In the genomic region with DNA sequence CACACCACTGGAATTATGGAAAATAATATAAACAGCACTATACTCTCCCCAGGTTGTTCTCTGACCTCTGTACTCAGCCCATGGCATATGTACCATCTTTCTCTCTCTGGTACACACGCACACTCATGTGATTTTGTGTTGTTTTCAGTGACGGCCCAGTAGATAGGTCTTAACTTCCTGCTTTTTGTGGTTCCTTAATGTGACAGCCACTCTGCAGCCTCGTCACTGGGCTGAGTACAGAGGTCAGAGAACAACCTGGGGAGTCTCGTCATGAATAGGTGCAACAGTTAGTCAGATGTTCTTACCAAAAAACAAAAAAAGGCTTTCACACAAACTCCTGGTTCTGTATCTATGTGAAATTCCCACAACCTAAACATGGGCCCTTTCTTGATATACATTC, we compare ENCODE assay signal across 29 mouse cellular contexts. TPM values are rescaled to one million over a fixed set of nuclear protein-coding genes. Genes with fewer than 3 reads are reported as not detected.
DNase-seq lines count a peak whose midpoint lies in the region; ATAC-seq and TF ChIP-seq lines count a peak whose summit lies in the region.
"Had no signal": no experiment of that assay in that cellular context is flagged by ENCODE, and none has a peak within 500 bp of the region (broad histone marks: within the 10 kb centered on the region; RNA-seq: fewer than 3 reads in every experiment).

No protein-coding gene starts in this region.

- no peaks in the 10 kb centered on the region for H3K9me3 ChIP-seq in stomach, postnatal 0 days (ENCODE audit: control insufficient read depth, low read length)
- H3K9me3 ChIP-seq: heart, embryonic 15.5 days; midbrain, embryonic 12.5 days had no signal

- H3K27ac ChIP-seq in kidney, adult 2 months (ENCODE audit: insufficient read depth, low read depth, low read length): no peak overlapping the region
- H3K27ac ChIP-seq in left cerebral cortex, adult 2 months: no peak overlapping the region
- no peak overlapping the region for H3K27ac ChIP-seq in stomach, postnatal 0 days (replicated peaks)
- H3K27ac ChIP-seq: embryonic facial prominence, embryonic 12.5 days; heart, embryonic 15.5 days; hindbrain, embryonic 14.5 days; midbrain, embryonic 12.5 days had no signal

- no peak for TF ChIP-seq POLR2A in kidney, adult 2 months (IDR thresholded peaks at IDR 0.05; ENCODE audit: low read depth, low read length)

- H3K4me3 ChIP-seq in kidney, adult 2 months (ENCODE audit: insufficient read depth, low read depth, low read length): no peak overlapping the region
- H3K4me3 ChIP-seq in left cerebral cortex, adult 2 months: no peak overlapping the region
- H3K4me3 ChIP-seq in stomach, postnatal 0 days (ENCODE audit: low read depth, low read length): no peak overlapping the region
- H3K4me3 ChIP-seq: embryonic facial prominence, embryonic 12.5 days; heart, embryonic 15.5 days; midbrain, embryonic 12.5 days had no signal

- TF ChIP-seq CTCF in kidney, adult 2 months (conservative IDR thresholded peaks at IDR 0.05; ENCODE audit: insufficient read depth, insufficient read length, low read depth, low read length): no peak
- TF ChIP-seq CTCF in left cerebral cortex, adult 2 months (IDR thresholded peaks at IDR 0.05): no peak
- TF ChIP-seq CTCF in stomach, postnatal 0 days (IDR thresholded peaks at IDR 0.05; ENCODE audit: low read depth): no peak

- no peaks in the 10 kb centered on the region for H3K36me3 ChIP-seq in kidney, adult 2 months (ENCODE audit: control insufficient read depth, insufficient read depth, low read length)
- no peaks in the 10 kb centered on the region for H3K36me3 ChIP-seq in stomach, postnatal 0 days (ENCODE audit: control insufficient read depth, insufficient read depth, low read length)
- H3K36me3 ChIP-seq: embryonic facial prominence, embryonic 12.5 days; heart, embryonic 15.5 days; midbrain, embryonic 12.5 days had no signal

- DNase-seq in spleen, postnatal 36 days (ENCODE audit: low spot score in 2 of 2): peak; percentile 24 to 31
- no peak for DNase-seq in spleen, postnatal 10 days (ENCODE audit: low spot score in 2 of 2)
- DNase-seq in natural killer cell, adult 2 months (ENCODE audit: low spot score in 2 of 2): peak; percentile 31 to 50
- DNase-seq in kidney, adult 2 months: no peak
- DNase-seq in left cerebral cortex, adult 2 months (ENCODE audit: extremely low spot score in 1 of 2, low spot score in 2 of 2): no peak
- no peak for DNase-seq in stomach, postnatal 0 days (ENCODE audit: low spot score)
- DNase-seq: adrenal gland, postnatal 36 days; cerebellum, adult 11 months; cerebellum, postnatal 10 days; gastrocnemius, postnatal 36 days; heart, postnatal 36 days; kidney, adult 8-10 months; kidney, postnatal 10 days; right cerebral cortex, postnatal 25 days; thymus, adult 2 months; thymus, postnatal 4 days had no signal

- no peaks in the 10 kb centered on the region for H3K27me3 ChIP-seq in kidney, adult 2 months (replicated peaks; ENCODE audit: control insufficient read depth, insufficient read depth, low read length)
- H3K27me3 ChIP-seq in stomach, postnatal 0 days (ENCODE audit: control insufficient read depth, insufficient read depth, low read length): no peaks in the 10 kb centered on the region
- H3K27me3 ChIP-seq: embryonic facial prominence, embryonic 12.5 days; heart, embryonic 15.5 days; midbrain, embryonic 12.5 days had no signal

- peak; percentile 81 for ATAC-seq in granulocyte monocyte progenitor cell, adult 5-6 weeks (replicated peaks; ENCODE audit: poor library complexity, severe bottlenecking)
- no peak for ATAC-seq in stomach, postnatal 0 days (ENCODE audit: low FRiP score, low TSS enrichment)

- TF ChIP-seq EP300 in stomach, postnatal 0 days (optimal IDR thresholded peaks at IDR 0.05): no peak

- no peak overlapping the region for H3K4me2 ChIP-seq in stomach, postnatal 0 days (replicated peaks; ENCODE audit: low read depth)
- H3K4me2 ChIP-seq: embryonic facial prominence, embryonic 12.5 days; heart, embryonic 15.5 days; hindbrain, embryonic 14.5 days; liver, embryonic 11.5 days; midbrain, embryonic 12.5 days had no signal

- WGBS in kidney, adult 2 months: 76% methylated on average over 4 of the region's 4 CpGs
- WGBS in stomach, postnatal 0 days: 62% methylated on average over 4 of the region's 4 CpGs

- intact Hi-C loops in left cerebral cortex, adult 2 months (cut with DNase I): no loop called here

- no peaks in the 10 kb centered on the region for H3K4me1 ChIP-seq in kidney, adult 2 months (ENCODE audit: control insufficient read depth, insufficient read depth, low read length)
- H3K4me1 ChIP-seq in stomach, postnatal 0 days (replicated peaks; ENCODE audit: control insufficient read depth, insufficient read depth): no peaks in the 10 kb centered on the region
- H3K4me1 ChIP-seq: embryonic facial prominence, embryonic 12.5 days; midbrain, embryonic 12.5 days had no signal

- no peak overlapping the region for H3K9ac ChIP-seq in stomach, postnatal 0 days (ENCODE audit: low read length)
- H3K9ac ChIP-seq: embryonic facial prominence, embryonic 12.5 days; heart, embryonic 15.5 days; hindbrain, embryonic 14.5 days; midbrain, embryonic 12.5 days had no signal

RNA-seq across cellular contexts. Expression of a gene that starts 27.5 kb away (rescaled TPM):
- total RNA-seq in granulocyte monocyte progenitor cell, adult 5-6 weeks (2014; fragmentation: Nextera tagmentation): not detected in 2 replicates
- not detected in 2 replicates for total RNA-seq in granulocyte monocyte progenitor cell, adult 5-6 weeks (2017)
- 0.03 TPM in 1 of 2 replicates, not detected in the other for polyA plus RNA-seq in kidney, adult 2 months (2012; rRNA removed)
- under 1 TPM; 0.09 to 0.14 TPM for total RNA-seq in left cerebral cortex, adult 2 months (2021)
- 0.08 and 0.16 TPM in 2 replicates for polyA plus RNA-seq in stomach, postnatal 0 days (2015; fragmentation: Nextera tagmentation; extraction: Ambion mirVana)
- total RNA-seq: gastrocnemius, postnatal 36 days; heart, postnatal 36 days had no signal
- polyA plus RNA-seq: forebrain, embryonic 11.5 days; intestine, embryonic 14.5 days; limb, embryonic 11.5 days; liver, embryonic 11.5 days; neural tube, embryonic 11.5 days had no signal

RNA-seq across cellular contexts. Expression of a gene that starts 28.3 kb away (rescaled TPM):
- not detected in 2 replicates for total RNA-seq in granulocyte monocyte progenitor cell, adult 5-6 weeks (2014; fragmentation: Nextera tagmentation)
- not detected in 2 replicates for total RNA-seq in granulocyte monocyte progenitor cell, adult 5-6 weeks (2017)
- polyA plus RNA-seq in kidney, adult 2 months (2012; rRNA removed): 0.33 and 0.39 TPM in 2 replicates
- under 1 TPM; 0.61 to 0.75 TPM for total RNA-seq in left cerebral cortex, adult 2 months (2021)
- not detected in 2 replicates for polyA plus RNA-seq in stomach, postnatal 0 days (2015; fragmentation: Nextera tagmentation; extraction: Ambion mirVana)
- total RNA-seq: adrenal gland, postnatal 36 days; gastrocnemius, postnatal 36 days; heart, adult 8-10 months; heart, postnatal 36 days had no signal
- polyA plus RNA-seq: embryonic facial prominence, embryonic 12.5 days; forebrain, embryonic 11.5 days; heart, embryonic 15.5 days; intestine, embryonic 14.5 days; limb, embryonic 11.5 days; liver, embryonic 11.5 days; neural tube, embryonic 11.5 days; spleen, adult 2 months; stomach, embryonic 16.5 days had no signal

RNA-seq across cellular contexts. Expression of a gene that starts 57.3 kb away (rescaled TPM):
- total RNA-seq in granulocyte monocyte progenitor cell, adult 5-6 weeks (2014; fragmentation: Nextera tagmentation): not detected in 2 replicates
- total RNA-seq in granulocyte monocyte progenitor cell, adult 5-6 weeks (2017): not detected in 2 replicates
- polyA plus RNA-seq in kidney, adult 2 months (2012; rRNA removed): 0.13 and 0.20 TPM in 2 replicates
- 1 to 10 TPM; 7.1 to 7.6 TPM for total RNA-seq in left cerebral cortex, adult 2 months (2021)
- polyA plus RNA-seq in stomach, postnatal 0 days (2015; fragmentation: Nextera tagmentation; extraction: Ambion mirVana): 8.0 and 9.1 TPM in 2 replicates
- total RNA-seq: gastrocnemius, postnatal 36 days; heart, adult 8-10 months; heart, postnatal 36 days had no signal
- polyA plus RNA-seq: spleen, adult 2 months had no signal

Comparison
In these comparisons a context has a peak if more than half of its experiments do, and no peak if none do; other contexts are left out.
1. DNase-seq: peak in spleen, postnatal 36 days (2 of 2) and natural killer cell, adult 2 months (2 of 2); none in spleen, postnatal 10 days (0 of 2), kidney, adult 2 months (single experiment), left cerebral cortex, adult 2 months (0 of 2) and stomach, postnatal 0 days (single experiment).
2. RNA of a gene that starts 57.3 kb away (total RNA-seq): 7.1 to 7.6 TPM in left cerebral cortex, adult 2 months; not detected in granulocyte monocyte progenitor cell, adult 5-6 weeks; every median in the first group is over 4 times any median in the second.